ENCODE assay signal across 13 mouse cellular contexts in genomic region chr17:26583056-26583455, GRCm38 (mm10). TPM values are rescaled to one million over a fixed set of nuclear protein-coding genes. Genes with fewer than 3 reads are reported as not detected.
DNase-seq lines count a peak whose midpoint lies in the region; ATAC-seq and TF ChIP-seq lines count a peak whose summit lies in the region.
"Had no signal": no experiment of that assay in that cellular context is flagged by ENCODE, and none has a peak within 500 bp of the region (broad histone marks: within the 10 kb centered on the region; RNA-seq: fewer than 3 reads in every experiment).

No protein-coding gene starts in this region.

- H3K9me3 ChIP-seq in heart, embryonic 12.5 days (replicated peaks) = no peaks in the 10 kb centered on the region
- H3K9me3 ChIP-seq in kidney, postnatal 0 days (replicated peaks; ENCODE audit: low read length) = no peaks in the 10 kb centered on the region
- H3K9me3 ChIP-seq in limb, embryonic 15.5 days = no peaks in the 10 kb centered on the region
- H3K9me3 ChIP-seq: G1E; midbrain, embryonic 12.5 days had no signal

- peaks cover 38% of the 10 kb centered on the region for H3K36me3 ChIP-seq in heart, embryonic 12.5 days
- no peaks in the 10 kb centered on the region for H3K36me3 ChIP-seq in kidney, postnatal 0 days (ENCODE audit: insufficient read depth, low read length)
- peaks cover 16% of the 10 kb centered on the region for H3K36me3 ChIP-seq in limb, embryonic 15.5 days

- intact Hi-C loops in heart, postnatal 36 days (cut with DNase I) = no loop called here

- no peaks in the 10 kb centered on the region for H3K27me3 ChIP-seq in heart, embryonic 12.5 days (replicated peaks)
- no peaks in the 10 kb centered on the region for H3K27me3 ChIP-seq in kidney, postnatal 0 days (ENCODE audit: insufficient read depth, low read length)
- H3K27me3 ChIP-seq in limb, embryonic 15.5 days = no peaks in the 10 kb centered on the region
- H3K27me3 ChIP-seq: midbrain, embryonic 12.5 days had no signal

- no peak for ATAC-seq in heart, embryonic 12.5 days (ENCODE audit: insufficient number of reproducible peaks, low FRiP score)
- ATAC-seq in kidney, postnatal 0 days (replicated peaks; ENCODE audit: low FRiP score, low read depth) = no peak
- ATAC-seq in limb, embryonic 15.5 days (ENCODE audit: insufficient number of reproducible peaks, low FRiP score, low TSS enrichment, low read depth) = no peak

- no peak for TF ChIP-seq CTCF in kidney, postnatal 0 days (IDR thresholded peaks at IDR 0.05; ENCODE audit: low read depth)

- no peak for DNase-seq in heart, postnatal 36 days
- no peak for DNase-seq in kidney, postnatal 0 days (ENCODE audit: low spot score)
- DNase-seq in kidney, postnatal 36 days = no peak
- no peak for DNase-seq in thymus, postnatal 4 days
- no peak for DNase-seq in layer of hippocampus, postnatal 36 days
- DNase-seq: cerebellum, adult 9-11 months; thymus, adult 2 months had no signal

- H3K27ac ChIP-seq in heart, embryonic 12.5 days (ENCODE audit: poor library complexity, severe bottlenecking) = peak overlapping the region; percentile 95
- peak overlapping the region; percentile 94 for H3K27ac ChIP-seq in kidney, postnatal 0 days
- peak overlapping the region; percentile 94 for H3K27ac ChIP-seq in brown adipose tissue, adult 24 weeks (replicated peaks; ENCODE audit: low read depth, low read length)
- H3K27ac ChIP-seq in limb, embryonic 15.5 days = peak overlapping the region; percentile 7; the same call in 1 of the 2 replicates

- no peak overlapping the region for H3K4me3 ChIP-seq in heart, embryonic 12.5 days
- H3K4me3 ChIP-seq in kidney, postnatal 0 days (replicated peaks; ENCODE audit: low read depth, low read length) = no peak overlapping the region
- no peak overlapping the region for H3K4me3 ChIP-seq in brown adipose tissue, adult 24 weeks (ENCODE audit: insufficient read depth, low read depth, low read length)
- no peak overlapping the region for H3K4me3 ChIP-seq in limb, embryonic 15.5 days
- H3K4me3 ChIP-seq: left cerebral cortex, adult 2 months; midbrain, embryonic 12.5 days had no signal

- H3K4me2 ChIP-seq in heart, embryonic 12.5 days = no peak overlapping the region
- H3K4me2 ChIP-seq in kidney, postnatal 0 days (ENCODE audit: low read length) = no peak overlapping the region
- no peak overlapping the region for H3K4me2 ChIP-seq in limb, embryonic 15.5 days
- H3K4me2 ChIP-seq: midbrain, embryonic 12.5 days had no signal

- no peak overlapping the region for H3K9ac ChIP-seq in heart, embryonic 12.5 days
- H3K9ac ChIP-seq in kidney, postnatal 0 days (ENCODE audit: low read depth, low read length) = no peak overlapping the region
- H3K9ac ChIP-seq in limb, embryonic 15.5 days = no peak overlapping the region
- H3K9ac ChIP-seq: midbrain, embryonic 12.5 days had no signal

- 95% methylated on average over 9 of the region's 9 CpGs for WGBS in heart, embryonic 12.5 days
- 94% methylated on average over 9 of the region's 9 CpGs for WGBS in kidney, postnatal 0 days
- 93% methylated on average over 9 of the region's 9 CpGs for WGBS in limb, embryonic 15.5 days

- peaks cover 71% of the 10 kb centered on the region for H3K4me1 ChIP-seq in heart, embryonic 12.5 days (replicated peaks)
- H3K4me1 ChIP-seq in kidney, postnatal 0 days (replicated peaks; ENCODE audit: insufficient read depth, low read length) = peaks cover 28% of the 10 kb centered on the region
- H3K4me1 ChIP-seq in brown adipose tissue, adult 24 weeks (ENCODE audit: control insufficient read depth, insufficient read depth, insufficient read length, low read length) = peaks cover 53% of the 10 kb centered on the region
- H3K4me1 ChIP-seq in limb, embryonic 15.5 days = peaks cover 41% of the 10 kb centered on the region

RNA-seq across cellular contexts. Expression of gene Dusp1, which starts 21.1 kb away (rescaled TPM):
- 36.2 and 38.7 TPM in 2 replicates for polyA plus RNA-seq in heart, embryonic 12.5 days (2016; fragmentation: Nextera tagmentation; extraction: Ambion mirVana)
- 100 to 1,000 TPM in 1 of 2 experiments, 10 to 100 TPM in 1; 49.6 to 105 TPM for total RNA-seq in heart, postnatal 36 days (2021)
- polyA plus RNA-seq in kidney, postnatal 0 days (2015; fragmentation: Nextera tagmentation; extraction: Ambion mirVana) = 28.3 and 31.5 TPM in 2 replicates
- 44.4 and 326 TPM in 2 replicates for polyA plus RNA-seq in brown adipose tissue, adult 24 weeks (2012; ENCODE audit: insufficient read depth, insufficient read length, missing spikeins)
- 27.3 and 32.5 TPM in 2 replicates for polyA plus RNA-seq in limb, embryonic 15.5 days (2015; fragmentation: Nextera tagmentation; extraction: Ambion mirVana)
- total RNA-seq in layer of hippocampus, postnatal 36 days (2021) = 10 to 100 TPM; 17.1 to 19.3 TPM

RNA-seq across cellular contexts. Expression of gene Ergic1, which starts 21.8 kb away (rescaled TPM):
- polyA plus RNA-seq in heart, embryonic 12.5 days (2016; fragmentation: Nextera tagmentation; extraction: Ambion mirVana) = 115 and 121 TPM in 2 replicates
- total RNA-seq in heart, postnatal 36 days (2021) = 10 to 100 TPM; 47.5 to 56.2 TPM
- polyA plus RNA-seq in kidney, postnatal 0 days (2015; fragmentation: Nextera tagmentation; extraction: Ambion mirVana) = 103 and 107 TPM in 2 replicates
- 124 and 179 TPM in 2 replicates for polyA plus RNA-seq in brown adipose tissue, adult 24 weeks (2012; ENCODE audit: insufficient read depth, insufficient read length, missing spikeins)
- 122 and 130 TPM in 2 replicates for polyA plus RNA-seq in limb, embryonic 15.5 days (2015; fragmentation: Nextera tagmentation; extraction: Ambion mirVana)
- total RNA-seq in layer of hippocampus, postnatal 36 days (2021) = 100 to 1,000 TPM; 115 to 119 TPM

Comparison
In these comparisons a context has a peak if more than half of its experiments do, and no peak if none do; other contexts are left out.
1. H3K27ac ChIP-seq: peak in every context shown above with its lines; median percentile 95 in heart, embryonic 12.5 days; 94 in kidney, postnatal 0 days; 94 in brown adipose tissue, adult 24 weeks; 7 in limb, embryonic 15.5 days.